Comparison of ENCODE assay signal across 8 mouse cellular contexts in the genomic region with DNA sequence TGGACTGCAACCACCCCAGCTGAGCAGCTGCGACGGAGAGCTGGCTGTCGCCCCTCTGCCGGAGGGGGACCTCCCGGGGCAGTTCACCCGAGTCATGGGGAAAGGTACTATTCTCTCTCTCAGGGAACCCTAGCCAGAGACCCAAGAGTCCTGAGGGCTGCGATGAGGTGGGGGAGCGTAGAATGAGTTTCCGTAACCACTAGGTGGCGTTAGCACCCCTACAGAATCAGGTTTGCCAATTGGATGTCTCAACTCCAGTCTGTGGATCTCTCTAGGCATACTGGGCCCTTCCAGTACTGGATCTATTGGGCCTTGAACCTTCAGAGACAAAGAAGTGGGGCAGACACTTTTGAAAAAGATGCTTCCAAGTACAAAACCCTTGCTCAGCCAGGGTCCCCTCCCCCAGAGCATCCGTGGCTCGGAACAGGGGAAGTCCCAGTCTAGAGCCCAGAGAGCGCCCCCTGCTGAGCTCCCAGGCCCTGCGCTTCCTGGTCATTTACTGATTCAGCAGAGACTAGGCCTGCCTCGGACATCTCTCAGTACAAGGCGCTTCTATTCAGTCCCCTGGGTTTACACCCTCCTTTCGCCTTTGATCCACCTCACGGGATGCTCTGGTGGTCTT.
DNase-seq lines count a peak whose midpoint lies in the region; ATAC-seq and TF ChIP-seq lines count a peak whose summit lies in the region.
"Had no signal": no experiment of that assay in that cellular context is flagged by ENCODE, and none has a peak within 500 bp of the region (broad histone marks: within the 10 kb centered on the region; RNA-seq: fewer than 3 reads in every experiment).

No protein-coding gene starts in this region.

- H3K4me2 ChIP-seq in intestine, postnatal 0 days (replicated peaks; ENCODE audit: low read depth): no peak overlapping the region
- no peak overlapping the region for H3K4me2 ChIP-seq in intestine, embryonic 15.5 days (replicated peaks)
- H3K4me2 ChIP-seq: limb, embryonic 15.5 days had no signal

- no peak for ATAC-seq in intestine, postnatal 0 days
- ATAC-seq in intestine, embryonic 15.5 days: no peak

- no peaks in the 10 kb centered on the region for H3K36me3 ChIP-seq in intestine, postnatal 0 days (ENCODE audit: control insufficient read depth, insufficient read depth)
- no peaks in the 10 kb centered on the region for H3K36me3 ChIP-seq in intestine, embryonic 15.5 days
- H3K36me3 ChIP-seq in E14TG2a.4 (ENCODE audit: insufficient read depth, low read length): no peaks in the 10 kb centered on the region

- 77% methylated on average over 18 of the region's 18 CpGs for WGBS in intestine, postnatal 0 days
- WGBS in intestine, embryonic 15.5 days: 74% methylated on average over 18 of the region's 18 CpGs

- H3K4me1 ChIP-seq in intestine, postnatal 0 days (replicated peaks; ENCODE audit: control insufficient read depth, insufficient read depth, low read length): no peaks in the 10 kb centered on the region
- H3K4me1 ChIP-seq in intestine, embryonic 15.5 days (replicated peaks): no peaks in the 10 kb centered on the region
- H3K4me1 ChIP-seq in E14TG2a.4 (replicated peaks; ENCODE audit: low read depth, low read length): no peaks in the 10 kb centered on the region
- H3K4me1 ChIP-seq: limb, embryonic 15.5 days had no signal

- DNase-seq in 3T3-L1 (ENCODE audit: low read depth, low spot score): peak; percentile 22
- peak; percentile 30 for DNase-seq in embryo, embryonic 11 days
- DNase-seq in lung, postnatal 10 days: peak; percentile 65
- DNase-seq in frontal cortex, postnatal 25 days (ENCODE audit: low spot score in 2 of 2): no peak

- no peak overlapping the region for H3K4me3 ChIP-seq in intestine, postnatal 0 days (ENCODE audit: low read depth, low read length)
- H3K4me3 ChIP-seq in intestine, embryonic 15.5 days (replicated peaks): no peak overlapping the region
- peak overlapping the region; percentile 55 for H3K4me3 ChIP-seq in E14TG2a.4 (replicated peaks; ENCODE audit: low read length)
- H3K4me3 ChIP-seq: limb, embryonic 15.5 days had no signal

- H3K9me3 ChIP-seq in intestine, postnatal 0 days (ENCODE audit: control insufficient read depth): no peaks in the 10 kb centered on the region
- no peaks in the 10 kb centered on the region for H3K9me3 ChIP-seq in intestine, embryonic 15.5 days
- peaks cover 8% of the 10 kb centered on the region; the same call in 1 of the 2 replicates for H3K9me3 ChIP-seq in E14TG2a.4 (ENCODE audit: low read length)
- H3K9me3 ChIP-seq: limb, embryonic 15.5 days had no signal

- H3K9ac ChIP-seq in intestine, postnatal 0 days (ENCODE audit: low read depth, low read length): no peak overlapping the region
- H3K9ac ChIP-seq in intestine, embryonic 15.5 days: no peak overlapping the region
- H3K9ac ChIP-seq: limb, embryonic 15.5 days had no signal

- no peak overlapping the region for H3K27ac ChIP-seq in intestine, postnatal 0 days (ENCODE audit: low read depth, low read length)
- H3K27ac ChIP-seq in intestine, embryonic 15.5 days: no peak overlapping the region
- H3K27ac ChIP-seq: limb, embryonic 15.5 days had no signal

- no peaks in the 10 kb centered on the region for H3K27me3 ChIP-seq in intestine, postnatal 0 days (replicated peaks; ENCODE audit: control insufficient read depth, insufficient read depth, low read length)
- no peaks in the 10 kb centered on the region for H3K27me3 ChIP-seq in intestine, embryonic 15.5 days (replicated peaks)
- peaks cover 7% of the 10 kb centered on the region; the same call in 1 of the 2 replicates for H3K27me3 ChIP-seq in E14TG2a.4 (ENCODE audit: insufficient read depth, low read length)
- H3K27me3 ChIP-seq: limb, embryonic 15.5 days had no signal

- peak; percentile 49 for TF ChIP-seq CTCF in intestine, postnatal 0 days (IDR thresholded peaks at IDR 0.05; ENCODE audit: low read depth)
- peak; percentile 58 for TF ChIP-seq CTCF in E14TG2a.4 (conservative IDR thresholded peaks at IDR 0.05; ENCODE audit: low read length)

Comparison
In these comparisons a context has a peak if more than half of its experiments do, and no peak if none do; other contexts are left out.
1. DNase-seq: peak in 3T3-L1 (single experiment), embryo, embryonic 11 days (single experiment) and lung, postnatal 10 days (single experiment); none in frontal cortex, postnatal 25 days (0 of 2).